Comparison of ENCODE assay signal across 25 mouse cellular contexts in the genomic region with DNA sequence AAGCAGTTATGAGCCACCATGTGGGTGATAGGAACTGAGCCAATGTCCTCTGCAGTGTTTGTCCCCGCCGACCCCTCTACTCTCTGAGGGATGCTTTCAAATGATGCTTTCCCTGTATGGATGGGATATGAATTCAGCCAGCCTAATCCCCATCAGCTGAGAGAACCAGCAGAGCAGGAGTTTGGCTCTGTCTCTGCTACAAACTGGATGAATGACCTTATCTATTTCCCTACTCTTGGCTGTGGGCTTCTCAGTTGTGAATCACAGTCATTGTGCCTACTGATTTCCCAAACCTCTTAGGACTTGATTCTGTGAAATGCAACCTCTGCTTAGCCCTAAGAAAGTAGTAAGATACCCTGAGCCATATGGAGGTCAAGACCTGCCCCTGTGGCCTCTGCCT.
A peak's percentile ranks its signal among the peaks of the same experiment; 100 is the strongest.
DNase-seq lines count a peak whose midpoint lies in the region; ATAC-seq and TF ChIP-seq lines count a peak whose summit lies in the region.
"Had no signal": no experiment of that assay in that cellular context is flagged by ENCODE, and none has a peak within 500 bp of the region (broad histone marks: within the 10 kb centered on the region; RNA-seq: fewer than 3 reads in every experiment).

No protein-coding gene starts in this region.

- peak overlapping the region; percentile 54 for H3K27ac ChIP-seq in heart, embryonic 15.5 days
- peak overlapping the region; percentile 13; the same call in 1 of the 2 replicates for H3K27ac ChIP-seq in left cerebral cortex, adult 2 months
- H3K27ac ChIP-seq: embryonic facial prominence, embryonic 13.5 days; forebrain, embryonic 12.5 days; gastrocnemius, adult 2 months; hindbrain, embryonic 13.5 days; liver, embryonic 13.5 days; midbrain, embryonic 15.5 days had no signal

- H3K4me1 ChIP-seq in heart, embryonic 15.5 days (replicated peaks), result peaks cover 33% of the 10 kb centered on the region
- H3K4me1 ChIP-seq: embryonic facial prominence, embryonic 13.5 days; forebrain, embryonic 12.5 days; liver, embryonic 13.5 days; midbrain, embryonic 15.5 days had no signal

- no peaks in the 10 kb centered on the region for H3K79me2 ChIP-seq in myocyte (ENCODE audit: control insufficient read depth, insufficient read depth)

- ATAC-seq in heart, embryonic 15.5 days (replicated peaks; ENCODE audit: insufficient number of reproducible peaks, insufficient read depth, low FRiP score, low read depth), result no peak
- ATAC-seq: CD4-positive, CD25-positive, alpha-beta regulatory T cell, adult 4 months; inflammation-experienced regulatory T-cells, adult 6 months; midbrain, embryonic 15.5 days had no signal

- peak; percentile 66 for DNase-seq in heart, adult 11 months
- DNase-seq in heart, postnatal 10 days, result no peak
- no peak for DNase-seq in heart, postnatal 4 days
- no peak for DNase-seq in left cerebral cortex, adult 2 months (ENCODE audit: extremely low spot score in 1 of 2, low spot score in 2 of 2)
- no peak for DNase-seq in left cerebral cortex, adult 8-10 months (ENCODE audit: low spot score in 2 of 2)
- DNase-seq: adrenal gland, postnatal 36 days; cerebellum, adult 11 months; cerebellum, postnatal 14 days; gastrocnemius, adult 2 months; kidney, adult 2 months; kidney, postnatal 14 days; layer of hippocampus, postnatal 36 days; liver, embryonic 13.5 days; lung, adult 2 months; lung, postnatal 14 days; thymus, postnatal 14 days had no signal

- H3ac ChIP-seq in myocyte (ENCODE audit: control insufficient read depth, insufficient read length), result no peak overlapping the region

- H3K27me3 ChIP-seq in heart, embryonic 15.5 days, result no peaks in the 10 kb centered on the region
- no peaks in the 10 kb centered on the region for H3K27me3 ChIP-seq in myocyte (ENCODE audit: control insufficient read depth, insufficient read depth, insufficient read length)
- H3K27me3 ChIP-seq: embryonic facial prominence, embryonic 13.5 days; forebrain, embryonic 12.5 days; hindbrain, embryonic 13.5 days; liver, embryonic 13.5 days; midbrain, embryonic 15.5 days had no signal

- no peaks in the 10 kb centered on the region for H3K36me3 ChIP-seq in heart, embryonic 15.5 days
- H3K36me3 ChIP-seq in myocyte (ENCODE audit: control insufficient read depth, insufficient read depth), result no peaks in the 10 kb centered on the region
- H3K36me3 ChIP-seq: embryonic facial prominence, embryonic 13.5 days; forebrain, embryonic 12.5 days; hindbrain, embryonic 13.5 days; liver, embryonic 13.5 days; midbrain, embryonic 15.5 days had no signal

- H3K9me3 ChIP-seq in heart, embryonic 15.5 days (replicated peaks), result no peaks in the 10 kb centered on the region
- H3K9me3 ChIP-seq: embryonic facial prominence, embryonic 13.5 days; forebrain, embryonic 12.5 days; hindbrain, embryonic 13.5 days; liver, embryonic 13.5 days; midbrain, embryonic 15.5 days had no signal

- intact Hi-C loops in heart, postnatal 10 days (cut with DNase I), result no loop called here
- intact Hi-C loops in left cerebral cortex, adult 2 months (cut with DNase I), result loop anchor here (10.0 kb wide), 1 partner anchor 895 kb away; no protein-coding TSS in a partner anchor

- TF ChIP-seq POLR2A in myocyte (IDR thresholded peaks at IDR 0.05; ENCODE audit: insufficient read length, low read depth), result no peak

- no peak for TF ChIP-seq CTCF in left cerebral cortex, adult 2 months (IDR thresholded peaks at IDR 0.05)

- no peak overlapping the region for H3K9ac ChIP-seq in heart, embryonic 15.5 days
- H3K9ac ChIP-seq: embryonic facial prominence, embryonic 13.5 days; forebrain, embryonic 12.5 days; hindbrain, embryonic 13.5 days; liver, embryonic 13.5 days; midbrain, embryonic 15.5 days had no signal

- H3K4me3 ChIP-seq in heart, embryonic 15.5 days, result no peak overlapping the region
- no peak overlapping the region for H3K4me3 ChIP-seq in left cerebral cortex, adult 2 months
- H3K4me3 ChIP-seq in myocyte, result no peak overlapping the region
- H3K4me3 ChIP-seq: embryonic facial prominence, embryonic 13.5 days; erythroblast, embryonic 14.5 days; forebrain, embryonic 12.5 days; gastrocnemius, adult 2 months; hindbrain, embryonic 13.5 days; liver, embryonic 13.5 days; midbrain, embryonic 15.5 days had no signal

- H3K4me2 ChIP-seq in heart, embryonic 15.5 days, result no peak overlapping the region
- peak overlapping the region; percentile 37 for H3K4me2 ChIP-seq in myocyte (ENCODE audit: low read depth)
- H3K4me2 ChIP-seq: embryonic facial prominence, embryonic 13.5 days; forebrain, embryonic 12.5 days; hindbrain, embryonic 13.5 days; liver, embryonic 13.5 days; midbrain, embryonic 15.5 days had no signal

- WGBS in heart, embryonic 15.5 days, result 66% methylated on average over 2 of the region's 2 CpGs

TF ChIP-seq in myocyte, 11 proteins besides CTCF, POLR2A, EP300 and RAD21:
- TF ChIP-seq E2F4 (IDR thresholded peaks at IDR 0.05; ENCODE audit: insufficient read depth) (no peak), TCF3 (IDR thresholded peaks at IDR 0.05; ENCODE audit: insufficient read length, low read depth) (no peak), TCF12 (IDR thresholded peaks at IDR 0.05; ENCODE audit: insufficient read depth, poor library complexity, severe bottlenecking) (no peak)
